Mouse (Mus musculus) embryonic facial prominence, embryonic 11.5 days (tissue): ENCODE results near the gene Gfm2. TPM values are rescaled to one million over a fixed set of nuclear protein-coding genes. Genes with fewer than 3 reads are reported as not detected.

Experiments
- ATAC-seq: fragments of 200-750 bp; cut with Nextera tagmentation; replicated peaks from 2 replicates; pipeline ENCODE4 v1.8.0; 2017; ENCODE audit warnings: low read depth; ENCODE audit not compliant: insufficient number of reproducible peaks, low FRiP score, low TSS enrichment
- DNase-seq: peaks from one replicate; pipeline ENCODE4 v3.0.0-alpha.2; 2015; ENCODE audit warnings: low spot score
- H3K27ac ChIP-seq: fragments of 300-500 bp; sonication (generic); replicated peaks from 2 replicates; pipeline ENCODE4 v1.5.1; 2014; ENCODE audit warnings: mild to moderate bottlenecking, low read depth, low read length, control low read depth
- H3K27me3 ChIP-seq: fragments of 300-500 bp; sonication (generic); 2 replicates; pipeline ENCODE4 v1.6.1; 2014; ENCODE audit warnings: mild to moderate bottlenecking, low read length, moderate library complexity, mixed read lengths; ENCODE audit not compliant: control insufficient read depth, insufficient read depth
- H3K36me3 ChIP-seq: fragments of 300-500 bp; sonication (generic); replicated peaks from 2 replicates; pipeline ENCODE4 v1.6.1; 2014; ENCODE audit warnings: low read depth, mild to moderate bottlenecking, low read length, moderate library complexity, mixed read lengths; ENCODE audit not compliant: control insufficient read depth, insufficient read depth
- H3K4me1 ChIP-seq: fragments of 300-500 bp; sonication (generic); 2 replicates; pipeline ENCODE4 v1.6.1; 2014; ENCODE audit warnings: low read length, mixed read lengths; ENCODE audit not compliant: control insufficient read depth, insufficient read depth
- H3K4me2 ChIP-seq: fragments of 300-500 bp; sonication (generic); 2 replicates; pipeline ENCODE4 v1.6.1; 2014; ENCODE audit warnings: low read depth, mild to moderate bottlenecking, control low read depth, low read length, moderate library complexity
- H3K4me3 ChIP-seq: fragments of 300-500 bp; sonication (generic); 2 replicates; pipeline ENCODE4 v1.5.1; 2014; ENCODE audit warnings: low read depth, low read length, control low read depth
- H3K9ac ChIP-seq: fragments of 300-500 bp; sonication (generic); replicated peaks from 2 replicates; pipeline ENCODE4 v1.6.1; 2014; ENCODE audit warnings: mild to moderate bottlenecking, control low read depth, low read length
- H3K9me3 ChIP-seq: fragments of 300-500 bp; sonication (generic); replicated peaks from 2 replicates; pipeline ENCODE4 v1.6.1; 2016; ENCODE audit warnings: mild to moderate bottlenecking, low read length, inconsistent platforms, mixed read lengths; ENCODE audit not compliant: control insufficient read depth
- WGBS: fragments of 180-500 bp; shearing (Covaris S2); extraction: QIAGEN DNeasy Blood & Tissue Kit; methylation state at CpG from one replicate; pipeline ENCODE4 v1.1.7; 2014; 5-methylcytosine and 5-hydroxymethylcytosine counted together
- polyA plus RNA-seq: library from polyadenylated mRNA; unstranded; fragments of >200 nt; fragmentation: Nextera tagmentation; extraction: Ambion mirVana; gene quantifications from 2 replicates; pipeline ENCODE4 v1.2.1, GENCODE M21; 2014

The Gfm2 gene
- polyA plus RNA-seq, 1 experiment from 2014 or later = 30.2 TPM

DNA sequence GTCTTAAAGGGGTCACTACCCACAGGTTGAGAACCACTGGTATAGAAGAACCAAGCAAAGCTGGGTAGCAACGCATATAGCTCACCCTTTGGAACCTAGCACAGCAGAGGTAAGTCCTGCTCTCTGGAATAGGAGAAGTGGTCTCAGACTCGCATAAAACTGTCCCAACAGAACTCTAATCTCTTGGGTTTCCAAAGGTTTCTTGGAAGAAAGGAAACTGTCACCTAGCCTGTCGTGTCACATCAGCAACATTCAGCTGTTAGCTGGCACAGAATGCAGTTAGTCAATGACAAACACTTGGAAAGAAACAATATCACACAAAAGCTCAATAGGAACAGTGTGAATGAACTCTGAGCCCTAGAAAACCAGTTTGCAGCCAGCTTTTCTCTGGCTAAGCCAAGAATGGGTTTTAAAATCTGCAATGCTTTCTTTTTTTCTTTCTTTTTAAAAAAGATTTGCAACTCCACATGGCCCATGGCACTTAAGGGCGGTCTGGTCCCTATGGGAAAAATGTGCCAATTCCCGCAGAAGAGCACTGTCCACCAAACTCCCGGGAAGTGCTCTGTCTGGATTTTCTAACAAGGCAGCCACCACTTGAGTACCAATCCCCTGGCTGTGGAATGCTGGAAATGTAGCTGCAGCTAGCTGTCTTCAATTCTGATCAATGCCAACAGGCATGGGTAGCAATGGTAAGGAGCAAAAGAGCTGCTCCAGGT, 42.5 kb downstream of the Gfm2 start:
- H3K4me2 ChIP-seq = no peak overlapping the region
- H3K4me1 ChIP-seq = no peaks in the 10 kb centered on the region
- H3K27ac ChIP-seq = no peak overlapping the region
- no peaks in the 10 kb centered on the region for H3K36me3 ChIP-seq
- H3K27me3 ChIP-seq = no peaks in the 10 kb centered on the region
- no peaks in the 10 kb centered on the region for H3K9me3 ChIP-seq
- H3K9ac ChIP-seq = no peak overlapping the region
- ATAC-seq (no peak), DNase-seq (no peak)
- 77% methylated on average over 6 of the region's 6 CpGs for WGBS
- no peak overlapping the region for H3K4me3 ChIP-seq

DNA sequence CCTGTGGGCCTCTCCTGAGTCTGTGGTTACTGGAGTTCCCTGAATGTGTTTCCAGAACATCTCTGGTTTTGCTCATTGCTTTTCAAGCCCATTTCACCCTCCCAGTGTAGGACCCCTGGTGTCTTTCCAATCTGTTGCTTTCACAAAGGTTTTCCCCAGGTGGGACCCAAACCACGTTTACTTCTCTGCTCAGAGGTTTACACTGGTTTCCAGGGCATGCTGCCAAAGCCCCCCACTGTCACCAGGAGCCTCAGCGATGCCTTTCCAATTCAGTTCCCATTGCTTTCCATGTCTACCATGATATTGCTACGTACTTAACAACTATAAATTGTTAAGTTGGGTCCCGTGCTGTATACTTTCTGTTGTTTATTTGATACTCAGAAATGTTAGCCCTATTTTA, 45.1 kb downstream of the Gfm2 start:
- Histone ChIP-seq H3K36me3 (no peaks in the 10 kb centered on the region), H3K9ac (no peak overlapping the region), H3K4me3 (no peak overlapping the region), H3K9me3 (no peaks in the 10 kb centered on the region), H3K4me1 (no peaks in the 10 kb centered on the region), H3K27me3 (no peaks in the 10 kb centered on the region), H3K27ac (no peak overlapping the region), H3K4me2 (no peak overlapping the region)
- ATAC-seq (no peak), DNase-seq (no peak)
- 74% methylated on average over 4 of the region's 4 CpGs for WGBS

DNA sequence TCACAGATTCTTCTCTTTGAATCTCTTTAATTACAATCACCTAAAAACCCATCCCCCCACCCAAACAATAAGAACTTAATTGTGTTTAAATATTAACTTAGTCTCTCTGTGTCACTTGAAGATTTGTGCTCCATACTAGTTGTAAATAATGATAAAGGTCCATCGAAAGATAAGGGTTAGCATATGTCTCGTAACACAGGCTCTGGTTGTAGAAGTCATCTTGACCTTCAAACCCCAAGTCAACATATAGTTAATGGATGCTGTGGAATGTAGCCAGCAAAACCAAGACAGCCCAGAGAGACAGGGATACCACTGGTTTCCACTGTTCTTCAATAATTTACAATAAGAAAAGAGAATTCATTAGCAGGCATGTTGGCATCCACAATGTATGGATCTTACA, 46.4 kb downstream of the Gfm2 start:
- Histone ChIP-seq H3K4me3 (no peak overlapping the region), H3K27ac (no peak overlapping the region), H3K4me1 (no peaks in the 10 kb centered on the region), H3K9me3 (no peaks in the 10 kb centered on the region), H3K27me3 (no peaks in the 10 kb centered on the region), H3K36me3 (no peaks in the 10 kb centered on the region), H3K9ac (no peak overlapping the region), H3K4me2 (no peak overlapping the region)
- WGBS = 94% methylated on average over 2 of the region's 2 CpGs
- no peak for DNase-seq
- ATAC-seq = no peak

DNA sequence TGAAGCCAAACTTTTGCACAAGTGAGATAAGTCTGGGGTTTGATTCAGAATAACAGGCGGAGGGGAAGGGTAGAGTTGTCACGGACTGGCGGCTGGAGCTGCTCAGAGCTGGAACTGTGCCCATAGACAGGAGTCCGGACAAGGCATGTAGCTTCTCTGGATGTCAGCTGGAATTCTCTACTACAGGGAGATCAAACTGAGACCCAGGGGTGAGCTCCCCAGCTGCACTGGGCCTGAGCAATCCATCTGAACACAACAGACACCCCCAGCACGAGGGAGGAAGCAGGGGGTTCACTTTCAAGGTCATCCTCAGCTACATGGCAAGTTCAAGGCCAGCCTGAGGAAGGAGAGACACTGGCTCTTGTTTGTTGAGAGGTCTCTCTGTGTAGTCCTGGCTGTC, 46.9 kb downstream of the Gfm2 start:
- no peak overlapping the region for H3K9ac ChIP-seq
- DNase-seq (no peak), ATAC-seq (no peak)
- no peaks in the 10 kb centered on the region for H3K27me3 ChIP-seq
- H3K36me3 ChIP-seq = no peaks in the 10 kb centered on the region
- H3K4me1 ChIP-seq = no peaks in the 10 kb centered on the region
- no peak overlapping the region for H3K4me2 ChIP-seq
- no peak overlapping the region for H3K27ac ChIP-seq
- no peak overlapping the region for H3K4me3 ChIP-seq
- H3K9me3 ChIP-seq = no peaks in the 10 kb centered on the region
- WGBS = 81% methylated on average over 5 of the region's 5 CpGs

DNA sequence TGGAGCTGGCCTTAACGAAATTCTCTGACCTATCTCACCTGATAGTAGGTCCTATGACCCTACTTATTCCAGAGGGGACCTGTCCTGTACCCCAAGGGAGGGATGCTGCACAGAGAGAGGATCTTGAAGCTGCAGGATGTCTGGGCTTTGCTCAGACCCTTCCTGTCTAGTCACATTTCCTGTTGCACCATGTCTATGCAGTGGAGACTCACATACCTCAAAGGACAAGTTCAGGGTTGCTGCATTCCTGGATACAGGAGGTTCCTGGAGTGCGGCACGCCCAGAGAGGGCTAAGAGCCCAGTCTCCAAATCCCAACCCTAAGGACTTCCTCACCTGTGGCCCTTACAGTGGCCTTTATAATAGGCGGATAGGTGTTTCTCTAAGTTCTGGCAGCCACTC, 48.6 kb downstream of the Gfm2 start:
- 80% methylated on average over 4 of the region's 4 CpGs for WGBS
- Histone ChIP-seq H3K9ac (no peak overlapping the region), H3K4me3 (no peak overlapping the region), H3K4me2 (no peak overlapping the region), H3K27ac (no peak overlapping the region), H3K27me3 (no peaks in the 10 kb centered on the region), H3K4me1 (no peaks in the 10 kb centered on the region), H3K36me3 (no peaks in the 10 kb centered on the region), H3K9me3 (no peaks in the 10 kb centered on the region)
- DNase-seq = no peak
- no peak for ATAC-seq

DNA sequence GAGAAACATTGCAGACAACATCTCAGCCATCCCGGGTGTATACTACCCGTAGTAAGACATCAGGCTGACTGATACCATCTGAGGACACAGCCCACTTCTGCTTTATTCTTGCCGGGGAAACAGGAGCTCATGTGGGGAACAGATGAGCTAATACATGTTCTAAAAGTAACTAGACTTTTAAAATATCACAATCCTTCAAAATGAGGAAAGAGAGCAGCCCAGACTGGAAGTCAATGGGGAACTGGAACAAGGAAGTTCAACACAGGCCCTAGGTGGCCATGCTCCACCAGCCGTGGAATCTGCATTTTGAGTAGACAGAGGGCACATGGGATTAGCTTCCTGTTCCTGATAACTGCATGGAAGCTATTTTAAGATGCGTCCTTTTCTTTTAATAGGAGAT, 50.0 kb downstream of the Gfm2 start:
- no peak overlapping the region for H3K27ac ChIP-seq
- 84% methylated on average over 5 of the region's 5 CpGs for WGBS
- H3K27me3 ChIP-seq = no peaks in the 10 kb centered on the region
- ATAC-seq (no peak), DNase-seq (no peak)
- H3K4me2 ChIP-seq = no peak overlapping the region
- no peaks in the 10 kb centered on the region for H3K9me3 ChIP-seq
- H3K36me3 ChIP-seq = no peaks in the 10 kb centered on the region
- no peak overlapping the region for H3K9ac ChIP-seq
- H3K4me3 ChIP-seq = no peak overlapping the region
- no peaks in the 10 kb centered on the region for H3K4me1 ChIP-seq

DNA sequence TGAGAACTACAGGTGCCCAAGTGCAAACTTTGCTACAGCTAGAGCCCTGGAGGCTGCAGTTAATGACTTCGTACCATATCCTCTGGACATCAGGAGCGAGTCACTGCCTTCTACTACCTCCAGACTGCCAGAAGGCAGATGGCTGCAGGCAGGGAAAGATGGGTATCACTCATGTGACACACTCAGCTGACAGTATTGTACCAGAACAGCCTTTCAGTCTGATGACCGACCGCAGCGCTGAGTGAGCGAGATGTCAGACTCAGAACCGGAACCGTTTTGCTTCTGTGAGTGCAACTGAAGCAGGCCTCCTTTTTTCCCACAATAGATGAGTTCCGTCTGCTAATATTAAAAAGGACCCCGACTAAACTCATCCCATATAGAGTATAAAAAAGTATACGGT, 54.9 kb downstream of the Gfm2 start:
- no peaks in the 10 kb centered on the region for H3K9me3 ChIP-seq
- H3K27me3 ChIP-seq = no peaks in the 10 kb centered on the region

DNA sequence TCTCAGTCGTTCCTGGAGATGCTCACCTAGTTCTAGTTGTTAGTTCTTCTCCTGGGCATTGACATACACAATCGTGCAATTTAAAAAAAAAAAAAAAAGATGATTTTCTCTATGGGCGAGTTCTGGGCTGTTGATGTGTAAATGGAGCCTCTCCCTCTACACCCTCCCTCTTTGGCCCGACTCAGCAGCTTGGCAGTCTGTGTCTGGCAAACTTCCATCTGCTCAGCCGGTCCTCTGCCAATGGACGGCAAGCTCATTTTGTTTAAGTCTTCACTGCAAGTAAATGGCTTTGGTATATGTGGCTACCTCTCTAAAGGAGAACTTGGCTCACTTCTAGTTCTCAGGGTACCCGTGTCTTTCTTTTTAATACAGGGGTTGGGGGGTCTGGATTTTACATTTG, 55.7 kb downstream of the Gfm2 start:
- Histone ChIP-seq H3K4me2 (no peak overlapping the region), H3K9ac (no peak overlapping the region), H3K27ac (no peak overlapping the region), H3K27me3 (no peaks in the 10 kb centered on the region), H3K9me3 (no peaks in the 10 kb centered on the region), H3K36me3 (no peaks in the 10 kb centered on the region), H3K4me3 (no peak overlapping the region), H3K4me1 (no peaks in the 10 kb centered on the region)
- WGBS = 73% methylated on average over 7 of the region's 7 CpGs
- no peak for DNase-seq
- ATAC-seq = no peak

More for the DNA sequence above, 54.9 kb downstream of the Gfm2 start:
- Histone ChIP-seq H3K4me3 (no peak overlapping the region), H3K4me1 (no peaks in the 10 kb centered on the region), H3K9ac (no peak overlapping the region), H3K36me3 (no peaks in the 10 kb centered on the region), H3K4me2 (no peak overlapping the region), H3K27ac (no peak overlapping the region)
- DNase-seq (no peak), ATAC-seq (no peak)
- 89% methylated on average over 11 of the region's 11 CpGs for WGBS
